Mouse (Mus musculus): Measurements from ENCODE around the gene Vmn1r127. TPM values are rescaled to one million over a fixed set of nuclear protein-coding genes. Genes with fewer than 3 reads are reported as not detected.
"Not testable (repeated sequence)": the region's sequence is repeated elsewhere in the genome, so short reads cannot be mapped to it uniquely, and the experiment has no call there.

Gene Vmn1r127
- total RNA-seq (2017), result not detected in 3 replicates

GRCm38 (mm10) chr7:21319761-21320160 lies at the start of gene Vmn1r127:
Vmn1r127 (minus strand) TSS chr7:21319861.
- ATAC-seq (replicated peaks; ENCODE audit: insufficient number of reproducible peaks, low FRiP score, low TSS enrichment, poor library complexity, severe bottlenecking), result not testable (repeated sequence)

DNA sequence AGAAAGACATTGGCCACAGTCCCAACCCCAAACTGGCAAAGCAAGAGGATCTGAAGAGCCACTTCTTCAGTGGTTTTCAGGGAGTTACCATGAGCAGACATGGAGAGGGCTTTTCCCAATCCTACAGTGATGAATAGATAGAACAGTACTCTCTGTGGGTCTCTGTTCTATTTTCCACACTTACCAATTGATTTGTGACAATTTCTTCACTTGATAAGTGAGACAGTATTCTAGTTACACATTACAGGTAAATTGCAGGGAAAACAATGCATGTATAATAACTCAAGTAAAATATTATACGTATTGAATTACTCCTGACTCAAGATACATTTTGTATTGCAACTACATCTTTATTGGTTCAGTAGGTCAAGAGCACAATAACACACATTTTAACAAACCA lies 41.5 kb upstream of the Vmn1r127 start, which contains the start of gene Vmn1r129:
Gene Vmn1r129, minus strand, starts transcription at position 101 of the 400 bp plus-strand sequence.
- ATAC-seq (replicated peaks; ENCODE audit: insufficient number of reproducible peaks, low FRiP score, low TSS enrichment, poor library complexity, severe bottlenecking), result not testable (repeated sequence)

DNA sequence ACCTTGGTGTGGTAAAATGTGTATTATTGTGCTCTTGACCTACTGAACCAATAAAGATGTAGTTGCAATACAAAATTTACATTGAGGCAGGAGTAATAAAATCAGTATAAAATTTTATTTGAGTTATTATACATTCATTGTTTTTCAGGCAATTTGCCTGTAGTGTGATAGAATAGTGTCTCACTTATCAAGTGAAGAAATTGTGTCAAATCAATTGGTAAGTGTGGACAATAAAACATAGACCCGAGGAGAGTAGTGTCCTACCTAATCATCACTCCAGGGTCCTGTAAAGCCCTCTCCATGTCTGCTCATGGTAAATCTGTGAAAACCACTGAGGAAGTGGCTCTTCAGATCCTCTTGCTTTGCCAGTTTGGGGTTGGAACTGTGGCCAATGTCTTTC lies 29.4 kb upstream of the Vmn1r127 start, which contains the start of gene Vmn1r128:
Gene Vmn1r128, plus strand, starts transcription at position 301 of the 400 bp plus-strand sequence.
- ATAC-seq (replicated peaks; ENCODE audit: insufficient number of reproducible peaks, low FRiP score, low TSS enrichment, poor library complexity, severe bottlenecking), result not testable (repeated sequence)

DNA sequence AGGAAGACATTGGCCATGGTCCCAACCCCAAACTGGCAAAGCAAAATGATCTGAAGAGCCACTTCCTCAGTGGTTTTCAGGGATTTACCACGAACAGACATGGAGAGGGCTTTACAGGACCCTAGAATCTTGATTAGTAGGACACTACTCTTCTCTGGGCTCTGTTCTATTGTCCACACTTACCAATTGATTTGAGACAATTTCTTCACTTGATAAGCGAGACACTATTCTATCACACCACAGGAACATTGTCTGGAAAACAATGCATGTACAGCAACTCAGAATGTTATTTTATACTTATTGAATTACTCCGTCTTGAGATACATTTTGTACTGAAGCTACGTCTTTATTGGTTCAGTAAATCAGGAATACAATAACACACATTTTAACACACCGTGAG lies 18.3 kb downstream of the Vmn1r127 start, which contains the start of gene Vmn1r126:
Gene Vmn1r126, minus strand, starts transcription at position 101 of the 400 bp plus-strand sequence.
- ATAC-seq (replicated peaks; ENCODE audit: insufficient number of reproducible peaks, low FRiP score, low TSS enrichment, poor library complexity, severe bottlenecking), result not testable (repeated sequence)

DNA sequence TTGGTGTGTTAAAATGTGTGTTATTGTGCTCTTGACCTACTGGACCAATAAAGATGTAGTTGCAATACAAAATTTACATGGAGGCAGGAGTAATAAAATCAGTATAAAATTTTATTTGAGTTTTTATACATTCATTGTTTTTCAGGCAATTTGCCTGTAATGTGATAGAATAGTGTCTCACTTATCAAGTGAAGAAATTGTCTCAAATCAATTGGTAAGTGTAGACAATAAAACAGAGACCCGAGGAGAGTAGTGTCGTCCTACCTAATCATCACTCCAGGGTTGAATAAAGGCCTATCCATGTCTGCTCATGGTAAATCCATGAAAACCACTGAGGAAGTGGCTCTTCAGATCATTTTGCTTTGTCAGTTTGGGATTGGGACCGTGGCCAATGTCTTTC lies 47.8 kb downstream of the Vmn1r127 start, which contains the start of gene Vmn1r125:
Gene Vmn1r125, plus strand, starts transcription at position 301 of the 400 bp plus-strand sequence.
- ATAC-seq (replicated peaks; ENCODE audit: insufficient number of reproducible peaks, low FRiP score, low TSS enrichment, poor library complexity, severe bottlenecking), result not testable (repeated sequence)

Other genes starting within 250 kb of the Vmn1r127 start
- not detected in 3 replicates for gene Vmn1r121, start 221.3 kb downstream of the Vmn1r127 start, total RNA-seq (2017)
- gene Vmn1r122, start 185.7 kb downstream of the Vmn1r127 start, total RNA-seq (2017), result not detected in 3 replicates
- not detected in 3 replicates for gene Vmn1r123, start 157.7 kb downstream of the Vmn1r127 start, total RNA-seq (2017)
- not detected in 3 replicates for gene Gm5157, start 129.4 kb downstream of the Vmn1r127 start, total RNA-seq (2017)
- not detected in 3 replicates for gene Vmn1r124, start 59.2 kb downstream of the Vmn1r127 start, total RNA-seq (2017)
- gene Vmn1r125, start 47.7 kb downstream of the Vmn1r127 start, total RNA-seq (2017), result not detected in 3 replicates
- not detected in 3 replicates for gene Vmn1r126, start 18.4 kb downstream of the Vmn1r127 start, total RNA-seq (2017)
- gene Vmn1r128, start 29.5 kb upstream of the Vmn1r127 start, total RNA-seq (2017), result not detected in 3 replicates
- gene Vmn1r129, start 41.4 kb upstream of the Vmn1r127 start, total RNA-seq (2017), result not detected in 3 replicates
- gene Gm6882, start 112.9 kb upstream of the Vmn1r127 start, total RNA-seq (2017), result not detected in 3 replicates
- gene Vmn1r130, start 191.9 kb upstream of the Vmn1r127 start, total RNA-seq (2017), result not detected in 3 replicates
- gene Vmn1r131, start 226.2 kb upstream of the Vmn1r127 start, total RNA-seq (2017), result not detected in 3 replicates